In genomic region chr11:52085857-52086203, GRCm38 (mm10) we compare ENCODE assay signal across 12 mouse cellular contexts. TPM values are rescaled to one million over a fixed set of nuclear protein-coding genes. Genes with fewer than 3 reads are reported as not detected.
DNase-seq lines count a peak whose midpoint lies in the region; ATAC-seq and TF ChIP-seq lines count a peak whose summit lies in the region.
"Had no signal": no experiment of that assay in that cellular context is flagged by ENCODE, and none has a peak within 500 bp of the region (broad histone marks: within the 10 kb centered on the region; RNA-seq: fewer than 3 reads in every experiment).

No protein-coding gene starts in this region.

- no peak for ATAC-seq in heart, embryonic 11.5 days (replicated peaks; ENCODE audit: insufficient number of reproducible peaks, low FRiP score, low TSS enrichment)
- no peak for ATAC-seq in lung, embryonic 14.5 days (ENCODE audit: insufficient read depth)
- ATAC-seq in limb, embryonic 13.5 days (ENCODE audit: low FRiP score, low read depth) = no peak
- ATAC-seq in stomach, embryonic 16.5 days (ENCODE audit: insufficient read depth, low FRiP score) = no peak
- ATAC-seq: CD4-positive, CD25-positive, alpha-beta regulatory T cell, adult 4 months had no signal

- H3K27ac ChIP-seq in heart, embryonic 11.5 days (ENCODE audit: low read depth, low read length) = peak overlapping the region; percentile 25; the same call in 1 of the 2 replicates
- H3K27ac ChIP-seq in lung, embryonic 14.5 days (ENCODE audit: low read depth) = peak overlapping the region; percentile 66
- H3K27ac ChIP-seq in limb, embryonic 13.5 days = peak overlapping the region; percentile 44; the same call in 1 of the 2 replicates
- peak overlapping the region; percentile 85 for H3K27ac ChIP-seq in stomach, embryonic 16.5 days (ENCODE audit: low read length)
- H3K27ac ChIP-seq: liver, embryonic 15.5 days had no signal

- TF ChIP-seq CTCF in lung, embryonic 14.5 days (IDR thresholded peaks at IDR 0.05; ENCODE audit: low read depth) = no peak

- DNase-seq in heart, postnatal 25 days (ENCODE audit: low spot score) = no peak
- DNase-seq in lung, embryonic 14.5 days = no peak
- DNase-seq in lung, postnatal 10 days = no peak
- DNase-seq in Muller cell, postnatal 12 days (ENCODE audit: inconsistent ontology term) = no peak
- DNase-seq in cerebellum, postnatal 25 days = no peak
- DNase-seq: kidney, adult 18-20 months had no signal

- WGBS in heart, embryonic 11.5 days (ENCODE audit: insufficient replicate concordance) = 67% methylated on average over 4 of the region's 4 CpGs
- 51% methylated on average over 4 of the region's 4 CpGs for WGBS in lung, embryonic 14.5 days
- WGBS in limb, embryonic 13.5 days = 72% methylated on average over 4 of the region's 4 CpGs
- 41% methylated on average over 4 of the region's 4 CpGs for WGBS in stomach, embryonic 16.5 days

- no peaks in the 10 kb centered on the region for H3K36me3 ChIP-seq in heart, embryonic 11.5 days (ENCODE audit: control insufficient read depth, insufficient read depth, low read length)
- H3K36me3 ChIP-seq in lung, embryonic 14.5 days (ENCODE audit: insufficient read depth) = no peaks in the 10 kb centered on the region
- no peaks in the 10 kb centered on the region for H3K36me3 ChIP-seq in limb, embryonic 13.5 days
- H3K36me3 ChIP-seq in stomach, embryonic 16.5 days (ENCODE audit: control insufficient read depth, insufficient read depth, low read length) = no peaks in the 10 kb centered on the region
- H3K36me3 ChIP-seq: liver, embryonic 15.5 days had no signal

- no peak overlapping the region; the same call in 1 of the 2 replicates for H3K4me2 ChIP-seq in heart, embryonic 11.5 days
- peak overlapping the region; percentile 31 for H3K4me2 ChIP-seq in lung, embryonic 14.5 days
- H3K4me2 ChIP-seq in limb, embryonic 13.5 days (replicated peaks) = no peak overlapping the region
- H3K4me2 ChIP-seq in stomach, embryonic 16.5 days (ENCODE audit: low read depth, low read length) = 0 out of 2 replicates have a peak overlapping the region, but pooled peaks have one; percentile 0
- H3K4me2 ChIP-seq: liver, embryonic 15.5 days had no signal

- peaks cover 14% of the 10 kb centered on the region for H3K4me1 ChIP-seq in heart, embryonic 11.5 days (ENCODE audit: control insufficient read depth, insufficient read depth, low read length)
- H3K4me1 ChIP-seq in lung, embryonic 14.5 days (ENCODE audit: insufficient read depth) = peaks cover 9% of the 10 kb centered on the region; the same call in 1 of the 2 replicates
- peaks cover 32% of the 10 kb centered on the region for H3K4me1 ChIP-seq in limb, embryonic 13.5 days
- H3K4me1 ChIP-seq in stomach, embryonic 16.5 days (ENCODE audit: control insufficient read depth, insufficient read depth, low read length) = peaks cover 22% of the 10 kb centered on the region; the same call in 1 of the 2 replicates
- H3K4me1 ChIP-seq: liver, embryonic 15.5 days had no signal

- H3K27me3 ChIP-seq in heart, embryonic 11.5 days (ENCODE audit: control insufficient read depth, insufficient read depth, low read length) = no peaks in the 10 kb centered on the region
- H3K27me3 ChIP-seq in lung, embryonic 14.5 days (ENCODE audit: insufficient read depth, low read length) = no peaks in the 10 kb centered on the region
- no peaks in the 10 kb centered on the region for H3K27me3 ChIP-seq in limb, embryonic 13.5 days
- H3K27me3 ChIP-seq in stomach, embryonic 16.5 days (ENCODE audit: control insufficient read depth, insufficient read depth, low read length) = no peaks in the 10 kb centered on the region

- H3K9me3 ChIP-seq in heart, embryonic 11.5 days (replicated peaks; ENCODE audit: control insufficient read depth, low read length) = no peaks in the 10 kb centered on the region
- H3K9me3 ChIP-seq in lung, embryonic 14.5 days (ENCODE audit: low read depth, low read length) = no peaks in the 10 kb centered on the region
- H3K9me3 ChIP-seq in limb, embryonic 13.5 days = no peaks in the 10 kb centered on the region
- no peaks in the 10 kb centered on the region for H3K9me3 ChIP-seq in stomach, embryonic 16.5 days (replicated peaks; ENCODE audit: control insufficient read depth, low read length)
- H3K9me3 ChIP-seq: liver, embryonic 15.5 days had no signal

- intact Hi-C loops in heart, postnatal 25 days (cut with DNase I) = loop anchor here (5.0 kb wide), 1 partner anchor 69 kb away; no protein-coding TSS in a partner anchor

- H3K4me3 ChIP-seq in heart, embryonic 11.5 days (ENCODE audit: low read depth, low read length) = no peak overlapping the region
- no peak overlapping the region for H3K4me3 ChIP-seq in lung, embryonic 14.5 days (ENCODE audit: low read depth, low read length)
- no peak overlapping the region for H3K4me3 ChIP-seq in limb, embryonic 13.5 days
- no peak overlapping the region for H3K4me3 ChIP-seq in stomach, embryonic 16.5 days (replicated peaks; ENCODE audit: low read length)
- H3K4me3 ChIP-seq: liver, embryonic 15.5 days had no signal

- H3K9ac ChIP-seq in heart, embryonic 11.5 days (ENCODE audit: low read depth, low read length) = no peak overlapping the region
- H3K9ac ChIP-seq in lung, embryonic 14.5 days = no peak overlapping the region
- no peak overlapping the region for H3K9ac ChIP-seq in limb, embryonic 13.5 days
- H3K9ac ChIP-seq in stomach, embryonic 16.5 days (ENCODE audit: low read length) = no peak overlapping the region
- H3K9ac ChIP-seq: liver, embryonic 15.5 days had no signal

RNA-seq across cellular contexts. Expression of gene Ppp2ca, which starts 12.7 kb away (rescaled TPM):
- 77.1 and 78.3 TPM in 2 replicates for polyA plus RNA-seq in heart, embryonic 11.5 days (2014; fragmentation: Nextera tagmentation; extraction: Ambion mirVana)
- total RNA-seq in heart, postnatal 25 days (2021) = 10 to 100 TPM; 50.8 to 55.6 TPM
- 94.0 and 95.3 TPM in 2 replicates for polyA plus RNA-seq in lung, embryonic 14.5 days (2014; fragmentation: Nextera tagmentation; extraction: Ambion mirVana)
- 78.4 and 81.1 TPM in 2 replicates for polyA plus RNA-seq in limb, embryonic 13.5 days (2015; fragmentation: Nextera tagmentation; extraction: Ambion mirVana)
- polyA plus RNA-seq in stomach, embryonic 16.5 days (2015; fragmentation: Nextera tagmentation; extraction: Ambion mirVana) = 53.8 and 60.6 TPM in 2 replicates

RNA-seq across cellular contexts. Expression of gene Olfr1373, which starts 59.5 kb away (rescaled TPM):
- not detected in 2 replicates for polyA plus RNA-seq in heart, embryonic 11.5 days (2014; fragmentation: Nextera tagmentation; extraction: Ambion mirVana)
- total RNA-seq in heart, postnatal 25 days (2021) = not detected
- not detected in 2 replicates for polyA plus RNA-seq in lung, embryonic 14.5 days (2014; fragmentation: Nextera tagmentation; extraction: Ambion mirVana)
- polyA plus RNA-seq in limb, embryonic 13.5 days (2015; fragmentation: Nextera tagmentation; extraction: Ambion mirVana) = not detected in 2 replicates
- not detected in 2 replicates for polyA plus RNA-seq in stomach, embryonic 16.5 days (2015; fragmentation: Nextera tagmentation; extraction: Ambion mirVana)
- total RNA-seq: layer of hippocampus, postnatal 36 days had no signal
- polyA plus RNA-seq: CD4-positive, CD25-positive, alpha-beta regulatory T cell, adult 4 months; liver, embryonic 15.5 days had no signal

Comparison
In these comparisons a context has a peak if more than half of its experiments do, and no peak if none do; other contexts are left out.
1. H3K27ac ChIP-seq: peak in every context shown above with its lines; median percentile 85 in stomach, embryonic 16.5 days; 66 in lung, embryonic 14.5 days; 44 in limb, embryonic 13.5 days; 25 in heart, embryonic 11.5 days.
2. H3K4me2 ChIP-seq: peak in lung, embryonic 14.5 days (single experiment) and stomach, embryonic 16.5 days (single experiment); none in heart, embryonic 11.5 days (single experiment) and limb, embryonic 13.5 days (single experiment).